Mouse (Mus musculus): Measurements from ENCODE around the gene Hmcn2. TPM values are rescaled to one million over a fixed set of nuclear protein-coding genes. Genes with fewer than 3 reads are reported as not detected.

Hmcn2 gene
- polyA plus RNA-seq, 1 experiment from 2014 or later, result 0.20 TPM

- Histone ChIP-seq H3K27me3 (ENCODE audit: insufficient read depth, low read length) (no peaks in the 10 kb centered on the region), H3K36me3 (replicated peaks; ENCODE audit: insufficient read depth, low read length) (peaks cover 38% of the 10 kb centered on the region), H3K27ac (ENCODE audit: low read depth) (no peak overlapping the region), H3K4me3 (ENCODE audit: low read depth, low read length) (no peak overlapping the region), H3K9me3 (ENCODE audit: low read length) (no peaks in the 10 kb centered on the region), H3K9ac (replicated peaks) (no peak overlapping the region), H3K4me1 (ENCODE audit: insufficient read depth) (no peaks in the 10 kb centered on the region), H3K4me2 (ENCODE audit: low read depth, low read length) (no peak overlapping the region)
- WGBS (ENCODE audit: insufficient replicate concordance), result 83% methylated on average over 6 of the region's 6 CpGs
- DNase-seq (no peak), ATAC-seq (peak; percentile 3)
- TF ChIP-seq EP300 (IDR thresholded peaks at IDR 0.05; ENCODE audit: low read depth) (no peak), CTCF (IDR thresholded peaks at IDR 0.05; ENCODE audit: low read depth) (peak; percentile 21; the same call in 1 of the 2 replicates)
Observed at GRCm38 (mm10) chr2:31508851-31509250, 194.6 kb downstream of the Hmcn2 start.

Other genes with a start within 250 kb of the Hmcn2 start
- gene Fnbp1, start 172.4 kb upstream of the Hmcn2 start, polyA plus RNA-seq (2015; fragmentation: Nextera tagmentation; extraction: Ambion mirVana), result 4.1 and 4.5 TPM in 2 replicates
- 9.2 and 9.8 TPM in 2 replicates for gene Gpr107, start 162.1 kb upstream of the Hmcn2 start, polyA plus RNA-seq (2015; fragmentation: Nextera tagmentation; extraction: Ambion mirVana)
- gene Ncs1, start 68.6 kb upstream of the Hmcn2 start, polyA plus RNA-seq (2015; fragmentation: Nextera tagmentation; extraction: Ambion mirVana), result 0.46 and 0.62 TPM in 2 replicates
- 853 and 957 TPM in 2 replicates for gene Ass1, start 155.8 kb downstream of the Hmcn2 start, polyA plus RNA-seq (2015; fragmentation: Nextera tagmentation; extraction: Ambion mirVana)

All from liver, postnatal 0 days (tissue).